Mouse (Mus musculus) lung, embryonic 16.5 days (tissue): ENCODE measurements at regions not wholly inside any gene's neighbourhood (a gene's known extent, or its start where the extent isn't known, plus 50 kb on each side); places are given as distances from the start of the nearest gene placed in this dataset.
A peak's percentile ranks its signal among the peaks of the same experiment; 100 is the strongest.
"Not testable (repeated sequence)": the region's sequence is repeated elsewhere in the genome, so short reads cannot be mapped to it uniquely, and the experiment has no call there.

Experiments
- ATAC-seq: fragments of 200-750 bp; cut with Nextera tagmentation; 2 replicates; pipeline ENCODE4 v1.8.0; 2017; ENCODE audit warnings: low read depth, mild to moderate bottlenecking, moderate library complexity
- H3K27ac ChIP-seq: fragments of 300-500 bp; sonication (generic); 2 replicates; pipeline ENCODE4 v1.5.1; 2014; ENCODE audit warnings: mild to moderate bottlenecking, control low read depth, low read length
- H3K27me3 ChIP-seq: fragments of 300-500 bp; sonication (generic); 2 replicates; pipeline ENCODE4 v1.6.1; 2014; ENCODE audit warnings: low read depth, low read length, mixed read lengths; ENCODE audit not compliant: control insufficient read depth, insufficient read depth
- H3K36me3 ChIP-seq: fragments of 300-500 bp; sonication (generic); 2 replicates; pipeline ENCODE4 v1.6.1; 2014; ENCODE audit warnings: low read length; ENCODE audit not compliant: control insufficient read depth, insufficient read depth
- H3K4me1 ChIP-seq: fragments of 300-500 bp; sonication (generic); replicated peaks from 2 replicates; pipeline ENCODE4 v1.6.1; 2014; ENCODE audit warnings: low read length, mixed read lengths; ENCODE audit not compliant: control insufficient read depth, insufficient read depth
- H3K4me2 ChIP-seq: fragments of 300-500 bp; sonication (generic); 2 replicates; pipeline ENCODE4 v1.6.1; 2014; ENCODE audit warnings: low read depth, low read length, control low read depth
- H3K4me3 ChIP-seq: fragments of 300-500 bp; sonication (generic); 2 replicates; pipeline ENCODE4 v1.5.1; 2014; ENCODE audit warnings: mild to moderate bottlenecking, low read length, control low read depth
- H3K9ac ChIP-seq: fragments of 300-500 bp; sonication (generic); 2 replicates; pipeline ENCODE4 v1.6.1; 2014; ENCODE audit warnings: low read length, control low read depth
- H3K9me3 ChIP-seq: fragments of 300-500 bp; sonication (generic); 2 replicates; pipeline ENCODE4 v1.6.1; 2016; ENCODE audit warnings: low read length; ENCODE audit not compliant: control insufficient read depth
- WGBS: fragments of 180-500 bp; shearing (Covaris S2); extraction: QIAGEN DNeasy Blood & Tissue Kit; methylation state at CpG from one replicate; pipeline ENCODE4 v1.1.7; 2014; 5-methylcytosine and 5-hydroxymethylcytosine counted together

GRCm38 (mm10) chr12:74825664-74826063, 351.5 kb downstream of the Kcnh5 start:
- WGBS: 35% methylated on average over 3 of the region's 3 CpGs
- H3K27ac ChIP-seq: no peak overlapping the region
- ATAC-seq: no peak

GRCm38 (mm10) chr12:74824735-74825494, 352.2 kb downstream of the Kcnh5 start:
- H3K27ac ChIP-seq: 0 out of 2 replicates have a peak overlapping the region, but pooled peaks have one; percentile 31
- no peaks in the 10 kb centered on the region for H3K36me3 ChIP-seq

More at GRCm38 (mm10) chr12:74825664-74826063, 351.5 kb downstream of the Kcnh5 start:
- no peaks in the 10 kb centered on the region for H3K27me3 ChIP-seq
- H3K36me3 ChIP-seq: no peaks in the 10 kb centered on the region
- no peak overlapping the region for H3K4me2 ChIP-seq
- no peak overlapping the region for H3K4me3 ChIP-seq
- H3K4me1 ChIP-seq: no peaks in the 10 kb centered on the region
- H3K9me3 ChIP-seq: no peaks in the 10 kb centered on the region
- no peak overlapping the region for H3K9ac ChIP-seq

GRCm38 (mm10) chr12:74816181-74816580, 361.0 kb downstream of the Kcnh5 start:
- 89% methylated on average over 3 of the region's 3 CpGs for WGBS

More at GRCm38 (mm10) chr12:74824735-74825494, 352.2 kb downstream of the Kcnh5 start:
- Histone ChIP-seq H3K27me3 (no peaks in the 10 kb centered on the region), H3K9ac (no peak overlapping the region), H3K4me3 (no peak overlapping the region), H3K4me2 (no peak overlapping the region), H3K9me3 (no peaks in the 10 kb centered on the region), H3K4me1 (no peaks in the 10 kb centered on the region)
- WGBS: 26% methylated on average over 3 of the region's 3 CpGs
- ATAC-seq: peak; percentile 90

GRCm38 (mm10) chr12:74808571-74808970, 368.6 kb downstream of the Kcnh5 start:
- 79% methylated on average over 2 of the region's 2 CpGs for WGBS
- not testable (repeated sequence) for H3K4me3 ChIP-seq, H3K9me3 ChIP-seq, H3K27me3 ChIP-seq, H3K4me1 ChIP-seq, H3K36me3 ChIP-seq, ATAC-seq, H3K27ac ChIP-seq, H3K9ac ChIP-seq, H3K4me2 ChIP-seq

More at GRCm38 (mm10) chr12:74816181-74816580, 361.0 kb downstream of the Kcnh5 start:
- not testable (repeated sequence) for H3K4me1 ChIP-seq, H3K9ac ChIP-seq, H3K9me3 ChIP-seq, ATAC-seq, H3K36me3 ChIP-seq, H3K27ac ChIP-seq, H3K27me3 ChIP-seq, H3K4me3 ChIP-seq, H3K4me2 ChIP-seq

GRCm38 (mm10) chr12:74807926-74808325, 369.2 kb downstream of the Kcnh5 start:
- WGBS: 95% methylated on average over 15 of the region's 15 CpGs
- H3K27me3 ChIP-seq, H3K4me2 ChIP-seq, H3K27ac ChIP-seq, H3K4me3 ChIP-seq, H3K9ac ChIP-seq, H3K4me1 ChIP-seq, H3K36me3 ChIP-seq, ATAC-seq, H3K9me3 ChIP-seq: not testable (repeated sequence)

- Histone ChIP-seq H3K36me3 (no peaks in the 10 kb centered on the region), H3K27ac (no peak overlapping the region), H3K4me2 (no peak overlapping the region), H3K4me3 (no peak overlapping the region), H3K27me3 (no peaks in the 10 kb centered on the region), H3K4me1 (no peaks in the 10 kb centered on the region), H3K9me3 (no peaks in the 10 kb centered on the region), H3K9ac (no peak overlapping the region)
- WGBS: 57% methylated on average over 13 of the region's 13 CpGs
- 0 out of 2 replicates have a peak, but pooled peaks have one; percentile 49 for ATAC-seq
These were observed 373.2 kb downstream of the Kcnh5 start for GRCm38 (mm10) chr12:74803740-74804512.

GRCm38 (mm10) chr12:74792036-74792435, 385.1 kb downstream of the Kcnh5 start:
- H3K27ac ChIP-seq: no peak overlapping the region
- H3K9ac ChIP-seq: no peak overlapping the region
- H3K27me3 ChIP-seq: no peaks in the 10 kb centered on the region
- H3K4me2 ChIP-seq: no peak overlapping the region
- H3K4me1 ChIP-seq: no peaks in the 10 kb centered on the region
- no peaks in the 10 kb centered on the region for H3K36me3 ChIP-seq
- WGBS: 67% methylated on average over 3 of the region's 3 CpGs
- ATAC-seq: no peak
- no peak overlapping the region for H3K4me3 ChIP-seq
- no peaks in the 10 kb centered on the region for H3K9me3 ChIP-seq

- no peak for ATAC-seq
- Histone ChIP-seq H3K27me3 (no peaks in the 10 kb centered on the region), H3K4me2 (no peak overlapping the region), H3K9me3 (no peaks in the 10 kb centered on the region), H3K36me3 (no peaks in the 10 kb centered on the region), H3K27ac (no peak overlapping the region), H3K9ac (no peak overlapping the region), H3K4me3 (no peak overlapping the region), H3K4me1 (no peaks in the 10 kb centered on the region)
- WGBS: 54% methylated on average over 1 of the region's 1 CpGs
These were observed 414.8 kb downstream of the Kcnh5 start for GRCm38 (mm10) chr12:74762284-74762683.

- Histone ChIP-seq H3K4me3 (no peak overlapping the region), H3K27ac (no peak overlapping the region), H3K9me3 (no peaks in the 10 kb centered on the region), H3K9ac (no peak overlapping the region), H3K27me3 (no peaks in the 10 kb centered on the region), H3K4me2 (no peak overlapping the region), H3K36me3 (no peaks in the 10 kb centered on the region), H3K4me1 (no peaks in the 10 kb centered on the region)
- no peak for ATAC-seq
- 89% methylated on average over 1 of the region's 1 CpGs for WGBS
These were observed 428.9 kb upstream of the Gm11042 start for GRCm38 (mm10) chr12:74745051-74745450.
